Mouse (Mus musculus) cerebellum, adult 18-20 months (tissue): ENCODE data around the gene Uso1.

Experiments
- DNase-seq, 2 experiments: peaks; one replicate each; pipeline ENCODE4 v3.0.0; 2021

The Uso1 gene

GRCm38 (mm10) chr5:92196895-92197811, 59.4 kb downstream of the Uso1 start:
- no peak for DNase-seq

GRCm38 (mm10) chr5:92198266-92198665, 60.5 kb downstream of the Uso1 start:
- DNase-seq = no peak

GRCm38 (mm10) chr5:92204162-92205036, 66.7 kb downstream of the Uso1 start:
- no peak for DNase-seq

- DNase-seq = no peak
Measured at GRCm38 (mm10) chr5:92205184-92205583, 67.4 kb downstream of the Uso1 start.

GRCm38 (mm10) chr5:92205706-92206105, 68.0 kb downstream of the Uso1 start:
- no peak for DNase-seq

GRCm38 (mm10) chr5:92206121-92206520, 68.4 kb downstream of the Uso1 start:
- no peak for DNase-seq

- no peak for DNase-seq
Measured at GRCm38 (mm10) chr5:92210205-92210604, 72.5 kb downstream of the Uso1 start.

GRCm38 (mm10) chr5:92212231-92212630, 74.5 kb downstream of the Uso1 start:
- DNase-seq = no peak

- no peak for DNase-seq
Measured at GRCm38 (mm10) chr5:92215308-92215707, 77.6 kb downstream of the Uso1 start, which contains the start of gene U90926. Gene U90926 (minus strand): TSS chr5:92215408.

GRCm38 (mm10) chr5:92218915-92219793, 81.4 kb downstream of the Uso1 start:
- no peak for DNase-seq

GRCm38 (mm10) chr5:92219826-92220225, 82.1 kb downstream of the Uso1 start:
- peak in 1 of 2 experiments; percentile 28 for DNase-seq

- peak; percentile 13 to 25 for DNase-seq
Measured at GRCm38 (mm10) chr5:92220287-92220902, 82.7 kb downstream of the Uso1 start.

GRCm38 (mm10) chr5:92227782-92228181, 90.0 kb downstream of the Uso1 start:
- no peak for DNase-seq

- DNase-seq = no peak
Measured at GRCm38 (mm10) chr5:92228776-92229175, 91.0 kb downstream of the Uso1 start.

GRCm38 (mm10) chr5:92229514-92229913, 91.8 kb downstream of the Uso1 start:
- no peak for DNase-seq

- DNase-seq = no peak
Measured at GRCm38 (mm10) chr5:92230306-92230705, 92.6 kb downstream of the Uso1 start.

- DNase-seq = no peak
Measured at GRCm38 (mm10) chr5:92231836-92232235, 94.1 kb downstream of the Uso1 start.

- no peak for DNase-seq
Measured at GRCm38 (mm10) chr5:92233366-92233765, 95.6 kb downstream of the Uso1 start.

GRCm38 (mm10) chr5:92234939-92235557, 97.3 kb downstream of the Uso1 start:
- no peak for DNase-seq

GRCm38 (mm10) chr5:92239333-92240232, 101.8 kb downstream of the Uso1 start:
- DNase-seq = peak; percentile 72 to 76
